Mouse (Mus musculus): ENCODE measurements at regions not wholly inside any gene's neighbourhood (a gene's known extent, or its start where the extent isn't known, plus 50 kb on each side); places are given as distances from the start of the nearest gene placed in this dataset.
"Not testable (repeated sequence)": the region's sequence is repeated elsewhere in the genome, so short reads cannot be mapped to it uniquely, and the experiment has no call there.

GRCm38 (mm10) chr11:91524019-91524418 lies 53.3 kb downstream of the Kif2b start:
- DNase-seq (ENCODE audit: low spot score in 2 of 2) = no peak

DNA sequence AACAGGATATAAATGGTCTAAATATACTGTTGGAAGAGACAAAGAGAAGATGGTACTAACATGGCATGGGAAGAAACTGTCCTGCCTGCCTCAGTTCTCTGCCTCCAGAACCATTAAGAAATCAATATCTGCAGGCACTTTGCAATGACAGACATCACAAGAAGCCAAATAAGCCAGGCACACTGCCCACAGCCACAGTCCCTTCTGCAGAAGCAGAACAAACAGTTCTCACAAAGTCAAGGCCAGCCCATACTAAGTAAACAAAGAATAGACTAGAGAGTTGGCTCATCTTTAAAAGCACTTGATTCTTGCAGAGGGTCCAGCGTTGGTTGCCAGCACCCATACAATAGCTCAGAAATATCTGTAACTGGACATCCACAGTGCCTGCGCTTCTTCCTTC lies 98.1 kb downstream of the Kif2b start:
- DNase-seq (ENCODE audit: low spot score in 2 of 2) = no peak

DNA sequence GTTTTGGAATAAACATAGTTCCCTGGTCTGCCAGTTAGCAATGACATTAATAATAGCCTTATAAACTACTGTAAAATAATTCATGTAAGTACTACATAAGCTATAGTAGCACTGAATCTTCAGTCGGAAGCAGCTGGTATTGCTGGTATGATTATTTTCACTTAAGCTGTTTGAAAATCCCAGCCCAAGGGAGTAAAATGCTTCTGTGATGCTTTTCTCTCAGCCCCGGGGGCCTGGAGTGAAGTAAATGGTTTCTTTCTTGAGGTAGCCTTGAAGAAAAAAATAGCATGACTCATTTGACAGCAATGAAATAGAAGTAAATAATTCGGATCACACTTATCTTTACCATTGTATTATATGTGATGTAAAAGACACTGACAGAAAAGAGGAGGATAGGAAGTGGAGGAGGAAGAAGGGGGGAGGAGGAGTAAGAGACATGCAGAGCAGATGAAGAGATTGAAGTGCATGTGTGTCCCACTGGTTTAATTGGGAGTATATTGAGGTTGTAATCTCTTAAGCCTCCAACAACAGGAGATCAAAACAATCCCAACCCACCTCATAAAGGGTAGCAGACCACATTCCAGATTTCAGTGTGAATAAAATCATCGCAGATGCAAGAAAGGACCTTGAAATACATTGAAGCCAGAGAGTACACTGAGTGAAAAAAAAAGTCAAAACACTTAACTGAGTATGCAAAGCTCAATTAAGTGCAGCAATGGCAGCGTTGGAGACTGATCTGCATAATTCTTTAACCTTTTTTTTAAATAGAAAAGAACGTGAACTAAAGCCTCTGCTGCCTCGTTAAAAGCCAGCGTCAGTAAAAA lies 113.6 kb downstream of the Kif2b start:
- DNase-seq (ENCODE audit: low spot score in 2 of 2) = no peak

GRCm38 (mm10) chr11:91461946-91462345 lies 115.4 kb downstream of the Kif2b start:
- no peak for DNase-seq (ENCODE audit: low spot score in 2 of 2)

DNA sequence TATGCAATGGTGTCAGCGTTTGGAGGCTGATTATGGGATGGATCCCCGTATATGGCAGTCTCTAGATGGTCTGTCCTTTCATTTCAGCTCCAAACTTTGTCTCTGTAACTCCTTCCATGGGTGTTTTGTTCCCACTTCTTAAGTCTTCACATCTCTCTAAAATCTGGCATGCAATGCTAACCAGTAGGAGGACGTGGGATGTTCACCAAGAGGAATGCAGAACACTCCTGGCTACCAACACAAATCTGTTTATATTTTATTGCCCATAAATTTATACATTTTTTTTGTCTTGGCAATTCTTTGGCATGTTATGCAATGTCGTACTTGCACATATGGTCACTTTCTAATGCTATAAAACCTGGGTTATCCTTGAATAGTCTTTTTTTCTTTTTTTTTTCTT lies 135.0 kb downstream of the Kif2b start:
- peak; percentile 5 to 60 for DNase-seq (ENCODE audit: low spot score in 2 of 2)

- peak in 1 of 2 experiments; percentile 12 for DNase-seq (ENCODE audit: low spot score in 2 of 2)
These were observed 145.2 kb downstream of the Kif2b start for GRCm38 (mm10) chr11:91432195-91432594.

GRCm38 (mm10) chr11:91426731-91427130 lies 150.6 kb downstream of the Kif2b start:
- peak; percentile 79 to 95 for DNase-seq (ENCODE audit: low spot score in 2 of 2)

- no peak for DNase-seq (ENCODE audit: low spot score in 2 of 2)
These were observed 190.2 kb downstream of the Kif2b start for GRCm38 (mm10) chr11:91387172-91387571.

- DNase-seq (ENCODE audit: low spot score in 2 of 2) = no peak
These were observed 220.3 kb downstream of the Kif2b start for GRCm38 (mm10) chr11:91357029-91357428.

- DNase-seq (ENCODE audit: low spot score in 2 of 2) = no peak
These were observed 234.7 kb downstream of the Kif2b start for GRCm38 (mm10) chr11:91342629-91343028.

DNA sequence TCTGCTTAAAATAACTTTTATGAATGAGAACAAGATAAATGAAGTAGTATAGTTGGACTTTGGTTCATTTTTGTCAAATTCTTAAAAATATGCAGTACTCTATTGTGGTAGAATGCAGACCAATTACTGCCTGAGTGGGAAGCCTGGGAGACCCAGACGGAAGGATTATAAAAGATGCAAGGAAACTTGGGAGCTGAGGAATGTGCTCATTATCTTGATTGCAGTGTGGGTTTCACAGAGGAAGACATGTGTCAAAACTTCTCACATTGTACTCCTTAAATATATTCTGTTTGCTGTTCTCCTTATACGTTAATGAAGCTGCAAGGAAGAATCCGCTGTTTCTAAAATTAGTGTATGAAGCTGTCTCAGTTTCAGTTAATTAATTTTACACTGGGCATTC lies 244.3 kb downstream of the Kif2b start:
- peak in 1 of 2 experiments; percentile 4 for DNase-seq (ENCODE audit: low spot score in 2 of 2)

- DNase-seq (ENCODE audit: low spot score in 2 of 2) = no peak
These were observed 249.8 kb downstream of the Kif2b start for GRCm38 (mm10) chr11:91327543-91327942.

- no peak for DNase-seq (ENCODE audit: low spot score in 2 of 2)
These were observed 267.1 kb downstream of the Kif2b start for GRCm38 (mm10) chr11:91310212-91310742.

DNA sequence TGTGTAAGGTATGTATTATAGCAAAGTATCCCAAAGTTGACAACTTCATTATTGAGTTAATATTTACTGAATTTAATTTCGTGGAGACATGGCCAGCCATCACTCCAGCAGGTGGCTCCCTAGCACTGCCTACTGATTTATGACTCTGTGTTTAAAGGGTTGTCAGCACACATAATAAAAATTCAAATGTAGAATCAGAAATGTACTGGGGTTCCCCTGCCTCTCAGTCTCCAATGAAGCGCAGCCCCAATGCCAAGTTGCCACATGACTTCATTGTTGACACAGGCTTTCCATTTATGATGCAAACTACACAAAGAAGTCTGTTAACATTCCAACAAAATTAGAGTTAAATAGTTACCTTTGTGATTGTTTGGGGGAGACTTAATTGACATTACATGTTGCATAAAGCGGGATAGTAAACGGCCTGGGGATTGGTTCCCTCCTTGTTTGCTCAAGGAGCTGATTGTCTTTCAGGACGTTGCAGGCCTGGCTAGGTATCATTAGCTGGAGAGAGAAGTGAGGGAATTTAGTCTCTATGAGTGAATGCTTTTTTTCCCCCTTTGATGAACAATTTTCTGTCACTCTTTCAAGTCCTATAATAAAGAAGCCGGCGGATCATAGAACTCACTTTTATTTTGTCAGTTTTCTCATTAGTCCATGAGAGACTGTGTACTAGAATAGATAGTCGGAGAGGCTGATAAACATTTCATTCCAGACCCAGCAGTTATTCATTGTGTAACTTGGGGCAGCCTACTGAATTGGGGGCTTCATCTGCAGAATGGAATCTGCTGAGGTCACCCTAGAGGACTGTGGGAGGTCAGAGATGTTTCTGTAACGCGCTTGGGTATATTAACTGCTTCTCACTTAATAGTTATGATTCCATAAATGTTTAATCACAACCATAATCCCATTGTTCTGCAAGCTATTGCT lies 287.9 kb downstream of the Kif2b start:
- peak; percentile 26 to 82 for DNase-seq (ENCODE audit: low spot score in 2 of 2)

DNA sequence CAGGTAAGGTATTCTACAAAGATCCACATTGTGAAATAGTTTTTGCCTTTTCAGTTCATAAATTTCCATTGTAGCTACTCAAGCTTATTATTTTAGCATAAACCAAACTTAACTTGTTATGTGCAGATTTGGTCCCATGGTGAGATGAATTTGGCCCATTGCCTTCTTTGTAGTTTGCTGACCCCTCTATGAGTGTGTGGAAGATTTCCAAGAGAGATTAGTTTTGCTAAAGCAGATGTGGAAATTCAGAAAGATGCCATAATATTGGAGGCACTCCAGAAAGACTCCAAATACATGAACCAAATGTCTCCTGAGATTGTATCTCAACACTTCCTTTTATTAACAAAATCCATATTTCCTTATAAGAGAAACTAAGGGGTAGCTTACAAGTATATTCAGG lies 291.0 kb downstream of the Kif2b start:
- no peak for DNase-seq (ENCODE audit: low spot score in 2 of 2)

DNA sequence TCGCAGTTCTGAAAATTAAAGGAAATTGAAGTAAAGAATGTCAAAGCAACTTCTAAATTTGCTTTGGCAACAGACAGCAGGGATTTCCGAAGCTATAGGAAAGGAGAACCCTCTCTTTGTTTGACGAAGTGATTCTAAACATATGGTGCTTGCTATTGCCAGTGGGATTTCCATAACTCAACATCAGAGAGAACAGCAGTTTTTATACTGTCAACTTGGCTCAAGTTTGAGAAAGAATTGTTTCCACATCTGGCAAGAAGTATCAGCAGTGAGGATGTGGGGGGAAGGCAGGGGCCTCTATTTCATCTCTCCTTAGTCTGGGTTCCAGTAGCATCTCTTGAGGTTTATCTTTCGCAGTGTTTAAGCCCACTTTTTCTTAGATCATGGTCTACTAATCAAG lies 315.1 kb downstream of the Kif2b start:
- no peak for DNase-seq (ENCODE audit: low spot score in 2 of 2)

GRCm38 (mm10) chr11:91242061-91242460 lies 335.3 kb downstream of the Kif2b start:
- DNase-seq (ENCODE audit: low spot score in 2 of 2) = not testable (repeated sequence)

DNA sequence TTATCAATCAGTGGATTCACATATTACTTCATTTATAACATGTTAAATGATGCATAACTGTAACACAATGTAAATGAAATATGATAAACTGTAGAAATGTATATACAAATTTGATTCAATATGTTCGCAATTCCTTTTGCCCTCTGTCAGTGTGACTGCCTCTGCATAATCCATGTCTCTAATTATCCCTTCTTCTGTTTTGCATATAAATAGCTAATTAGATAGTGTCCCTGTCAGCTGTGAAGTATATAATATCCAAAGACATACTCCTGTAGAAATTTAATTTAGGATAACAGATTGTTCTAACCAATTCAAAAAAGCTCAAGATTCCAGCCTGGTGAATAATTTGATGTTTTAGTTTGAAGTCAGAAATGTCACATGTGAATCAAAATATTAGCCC lies 361.2 kb downstream of the Kif2b start:
- no peak for DNase-seq (ENCODE audit: low spot score in 2 of 2)

DNA sequence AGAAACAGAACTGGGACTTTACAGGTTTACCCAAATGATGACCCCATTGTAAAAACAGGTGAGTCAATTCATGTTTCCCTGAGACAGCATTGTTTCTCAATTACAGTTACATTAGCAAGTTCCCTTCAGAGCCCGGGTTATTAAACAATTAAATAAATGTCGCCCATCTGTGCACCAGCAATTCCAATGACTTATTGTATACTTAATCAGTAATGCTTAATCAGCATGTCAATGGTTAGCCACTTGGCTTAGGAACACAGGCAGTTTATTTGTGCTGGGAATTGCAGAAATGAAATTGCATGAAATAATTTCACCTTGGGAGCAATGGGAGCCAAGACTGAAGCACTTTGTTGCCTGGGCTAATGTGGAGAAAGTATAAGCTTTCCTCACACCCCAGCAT lies 364.3 kb downstream of the Kif2b start:
- DNase-seq (ENCODE audit: low spot score in 2 of 2) = no peak

DNA sequence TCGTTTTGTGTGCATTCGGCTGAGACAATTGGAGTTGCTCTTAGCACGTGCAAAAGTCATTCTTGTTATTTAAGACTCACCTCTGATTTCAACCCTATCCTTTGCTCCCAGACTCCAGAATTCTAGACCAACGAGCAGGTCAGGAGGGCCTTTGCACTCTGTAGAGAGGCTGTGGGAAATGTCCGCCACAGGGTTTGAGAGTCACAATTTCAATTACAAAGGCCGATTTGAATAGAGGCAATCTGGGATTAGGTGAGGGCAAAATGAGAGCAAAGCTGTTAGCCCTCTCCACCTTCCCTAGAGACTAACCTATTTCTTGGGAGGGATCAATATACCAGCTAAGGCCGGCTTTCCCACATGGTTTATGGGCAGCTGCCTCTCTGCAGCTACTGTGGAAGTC lies 370.9 kb downstream of the Kif2b start:
- DNase-seq (ENCODE audit: low spot score in 2 of 2) = no peak

GRCm38 (mm10) chr11:91204416-91204815 lies 372.9 kb downstream of the Kif2b start:
- no peak for DNase-seq (ENCODE audit: low spot score in 2 of 2)

- DNase-seq (ENCODE audit: low spot score in 2 of 2) = no peak
These were observed 380.5 kb downstream of the Kif2b start for GRCm38 (mm10) chr11:91196841-91197240.

All from layer of hippocampus, adult 18-20 months (tissue).